Mouse (Mus musculus) liver, embryonic 15.5 days (tissue): ENCODE measurements around the gene Map3k5. TPM values are rescaled to one million over a fixed set of nuclear protein-coding genes. Genes with fewer than 3 reads are reported as not detected.

Experiments used
- ATAC-seq: fragments of 200-750 bp; cut with Nextera tagmentation; 2 replicates; pipeline ENCODE4 v1.8.0; 2017; ENCODE audit warnings: moderate number of reproducible peaks, mild to moderate bottlenecking, moderate library complexity; ENCODE audit not compliant: insufficient read depth
- H3K27ac ChIP-seq: fragments of 300-500 bp; sonication (generic); replicated peaks from 2 replicates; pipeline ENCODE4 v1.5.1; 2015; ENCODE audit warnings: mild to moderate bottlenecking, inconsistent platforms
- H3K27me3 ChIP-seq: fragments of 300-500 bp; sonication (generic); 2 replicates; pipeline ENCODE4 v1.6.1; 2015; ENCODE audit warnings: mild to moderate bottlenecking, inconsistent platforms
- H3K36me3 ChIP-seq: fragments of 300-500 bp; sonication (generic); replicated peaks from 2 replicates; pipeline ENCODE4 v1.6.1; 2015; ENCODE audit warnings: moderate library complexity, mild to moderate bottlenecking, inconsistent platforms
- H3K4me1 ChIP-seq: fragments of 300-500 bp; sonication (generic); replicated peaks from 2 replicates; pipeline ENCODE4 v1.6.1; 2015; ENCODE audit warnings: inconsistent platforms
- H3K4me2 ChIP-seq: fragments of 300-500 bp; sonication (generic); 2 replicates; pipeline ENCODE4 v1.6.1; 2015; ENCODE audit warnings: moderate library complexity, mild to moderate bottlenecking, inconsistent platforms
- H3K4me3 ChIP-seq: fragments of 300-500 bp; sonication (generic); replicated peaks from 2 replicates; pipeline ENCODE4 v1.5.1; 2015; ENCODE audit warnings: mild to moderate bottlenecking, inconsistent platforms
- H3K9ac ChIP-seq: fragments of 300-500 bp; sonication (generic); 2 replicates; pipeline ENCODE4 v1.6.1; 2015; ENCODE audit warnings: moderate library complexity, mild to moderate bottlenecking, inconsistent platforms
- H3K9me3 ChIP-seq: fragments of 300-500 bp; sonication (generic); replicated peaks from 2 replicates; pipeline ENCODE4 v1.6.1; 2016; ENCODE audit warnings: inconsistent platforms
- WGBS: fragments of 180-500 bp; shearing (Covaris S2); methylation state at CpG from one replicate; pipeline ENCODE4 v1.1.7; 2015; ENCODE audit warnings: mixed read lengths; ENCODE audit not compliant: insufficient replicate concordance; 5-methylcytosine and 5-hydroxymethylcytosine counted together
- polyA plus RNA-seq: library from polyadenylated mRNA; unstranded; fragments of >200 nt; fragmentation: Nextera tagmentation; extraction: Ambion mirVana; gene quantifications from 2 replicates; pipeline ENCODE4 v1.2.1, GENCODE M21; 2015

Gene Map3k5
- polyA plus RNA-seq, 1 experiment from 2014 or later: 0.79 TPM

- H3K9ac ChIP-seq: no peak overlapping the region
- H3K27me3 ChIP-seq: no peaks in the 10 kb centered on the region
- H3K4me2 ChIP-seq: no peak overlapping the region
- H3K9me3 ChIP-seq: no peaks in the 10 kb centered on the region
- no peak overlapping the region for H3K4me3 ChIP-seq
- no peak for ATAC-seq
- H3K36me3 ChIP-seq: no peaks in the 10 kb centered on the region
- H3K4me1 ChIP-seq: 0 out of 2 replicates have a peak, but pooled peaks cover 2% of the 10 kb centered on the region
- H3K27ac ChIP-seq: no peak overlapping the region
- 71% methylated on average over 6 of the region's 6 CpGs for WGBS
Measured at GRCm38 (mm10) chr10:19946644-19947043, 12.4 kb downstream of the Map3k5 start.

- no peak for ATAC-seq
- 73% methylated on average over 10 of the region's 10 CpGs for WGBS
Measured at GRCm38 (mm10) chr10:19947441-19947840, 13.2 kb downstream of the Map3k5 start.

GRCm38 (mm10) chr10:19947901-19948300 is 13.6 kb downstream of the Map3k5 start:
- Histone ChIP-seq H3K9me3 (no peaks in the 10 kb centered on the region), H3K4me3 (no peak overlapping the region), H3K36me3 (no peaks in the 10 kb centered on the region), H3K27me3 (no peaks in the 10 kb centered on the region), H3K27ac (no peak overlapping the region), H3K4me2 (no peak overlapping the region), H3K4me1 (peaks cover 4% of the 10 kb centered on the region; the same call in 1 of the 2 replicates), H3K9ac (no peak overlapping the region)
- 73% methylated on average over 5 of the region's 5 CpGs for WGBS
- no peak for ATAC-seq

More at GRCm38 (mm10) chr10:19947441-19947840, 13.2 kb downstream of the Map3k5 start:
- H3K4me3 ChIP-seq: no peak overlapping the region
- no peak overlapping the region for H3K4me2 ChIP-seq
- no peaks in the 10 kb centered on the region for H3K9me3 ChIP-seq
- H3K4me1 ChIP-seq: 0 out of 2 replicates have a peak, but pooled peaks cover 2% of the 10 kb centered on the region
- no peaks in the 10 kb centered on the region for H3K27me3 ChIP-seq
- no peak overlapping the region for H3K9ac ChIP-seq
- no peaks in the 10 kb centered on the region for H3K36me3 ChIP-seq
- H3K27ac ChIP-seq: no peak overlapping the region

GRCm38 (mm10) chr10:19948381-19948780 is 14.1 kb downstream of the Map3k5 start:
- no peak overlapping the region for H3K9ac ChIP-seq
- H3K4me1 ChIP-seq: peaks cover 7% of the 10 kb centered on the region; the same call in 1 of the 2 replicates
- no peak overlapping the region for H3K4me2 ChIP-seq
- H3K27ac ChIP-seq: no peak overlapping the region
- no peak for ATAC-seq
- no peaks in the 10 kb centered on the region for H3K36me3 ChIP-seq
- H3K9me3 ChIP-seq: no peaks in the 10 kb centered on the region
- no peak overlapping the region for H3K4me3 ChIP-seq
- no peaks in the 10 kb centered on the region for H3K27me3 ChIP-seq
- WGBS: 77% methylated on average over 11 of the region's 11 CpGs

- 72% methylated on average over 4 of the region's 4 CpGs for WGBS
- no peak for ATAC-seq
- H3K9me3 ChIP-seq: no peaks in the 10 kb centered on the region
- H3K27me3 ChIP-seq: no peaks in the 10 kb centered on the region
- no peak overlapping the region for H3K4me2 ChIP-seq
- no peak overlapping the region for H3K9ac ChIP-seq
- no peak overlapping the region for H3K4me3 ChIP-seq
- H3K4me1 ChIP-seq: peaks cover 9% of the 10 kb centered on the region
- no peak overlapping the region for H3K27ac ChIP-seq
- no peaks in the 10 kb centered on the region for H3K36me3 ChIP-seq
Measured at GRCm38 (mm10) chr10:19949106-19949505, 14.8 kb downstream of the Map3k5 start.

- Histone ChIP-seq H3K4me3 (no peak overlapping the region), H3K4me1 (peaks cover 30% of the 10 kb centered on the region), H3K9me3 (no peaks in the 10 kb centered on the region), H3K36me3 (no peaks in the 10 kb centered on the region), H3K9ac (no peak overlapping the region), H3K27ac (no peak overlapping the region), H3K4me2 (no peak overlapping the region), H3K27me3 (no peaks in the 10 kb centered on the region)
- 72% methylated on average over 11 of the region's 11 CpGs for WGBS
- no peak for ATAC-seq
Measured at GRCm38 (mm10) chr10:19953032-19953761, 18.9 kb downstream of the Map3k5 start.

- Histone ChIP-seq H3K27ac (no peak overlapping the region), H3K36me3 (no peaks in the 10 kb centered on the region), H3K4me3 (no peak overlapping the region), H3K4me2 (no peak overlapping the region), H3K27me3 (no peaks in the 10 kb centered on the region), H3K4me1 (peaks cover 28% of the 10 kb centered on the region), H3K9ac (no peak overlapping the region), H3K9me3 (no peaks in the 10 kb centered on the region)
- ATAC-seq: no peak
- WGBS: 38% methylated on average over 3 of the region's 3 CpGs
Measured at GRCm38 (mm10) chr10:19954572-19954971, 20.3 kb downstream of the Map3k5 start.

- Histone ChIP-seq H3K27me3 (no peaks in the 10 kb centered on the region), H3K4me3 (no peak overlapping the region), H3K36me3 (no peaks in the 10 kb centered on the region), H3K27ac (no peak overlapping the region), H3K4me1 (peaks cover 28% of the 10 kb centered on the region), H3K9me3 (no peaks in the 10 kb centered on the region), H3K9ac (no peak overlapping the region), H3K4me2 (no peak overlapping the region)
- ATAC-seq: no peak
- 75% methylated on average over 6 of the region's 6 CpGs for WGBS
Measured at GRCm38 (mm10) chr10:19955817-19956216, 21.5 kb downstream of the Map3k5 start.

GRCm38 (mm10) chr10:19956745-19957144 is 22.5 kb downstream of the Map3k5 start:
- H3K4me1 ChIP-seq: peaks cover 28% of the 10 kb centered on the region
- no peaks in the 10 kb centered on the region for H3K36me3 ChIP-seq
- WGBS: 47% methylated on average over 6 of the region's 6 CpGs
- H3K27ac ChIP-seq: no peak overlapping the region
- no peaks in the 10 kb centered on the region for H3K9me3 ChIP-seq
- no peak overlapping the region for H3K4me3 ChIP-seq
- ATAC-seq: no peak
- no peaks in the 10 kb centered on the region for H3K27me3 ChIP-seq
- H3K4me2 ChIP-seq: no peak overlapping the region
- H3K9ac ChIP-seq: no peak overlapping the region

- 58% methylated on average over 6 of the region's 6 CpGs for WGBS
- H3K4me1 ChIP-seq: peaks cover 10% of the 10 kb centered on the region
Measured at GRCm38 (mm10) chr10:19960831-19961380, 26.6 kb downstream of the Map3k5 start.

GRCm38 (mm10) chr10:19962746-19963145 is 28.5 kb downstream of the Map3k5 start:
- Histone ChIP-seq H3K27ac (no peak overlapping the region), H3K4me3 (no peak overlapping the region), H3K9ac (no peak overlapping the region), H3K9me3 (no peaks in the 10 kb centered on the region), H3K4me1 (no peaks in the 10 kb centered on the region), H3K27me3 (no peaks in the 10 kb centered on the region), H3K4me2 (no peak overlapping the region), H3K36me3 (no peaks in the 10 kb centered on the region)
- 50% methylated on average over 4 of the region's 4 CpGs for WGBS
- ATAC-seq: no peak

More at GRCm38 (mm10) chr10:19960831-19961380, 26.6 kb downstream of the Map3k5 start:
- no peak overlapping the region for H3K4me3 ChIP-seq
- no peak for ATAC-seq
- H3K9ac ChIP-seq: no peak overlapping the region
- H3K27me3 ChIP-seq: no peaks in the 10 kb centered on the region
- no peaks in the 10 kb centered on the region for H3K9me3 ChIP-seq
- H3K36me3 ChIP-seq: no peaks in the 10 kb centered on the region
- H3K4me2 ChIP-seq: no peak overlapping the region
- H3K27ac ChIP-seq: no peak overlapping the region
